Mouse (Mus musculus) stomach, postnatal 0 days (tissue): ENCODE data around the gene Gstt1. TPM values are rescaled to one million over a fixed set of nuclear protein-coding genes. Genes with fewer than 3 reads are reported as not detected.
A peak's percentile ranks its signal among the peaks of the same experiment; 100 is the strongest.

Source experiments
- ATAC-seq: fragments of 200-750 bp; cut with Nextera tagmentation; 2 replicates; pipeline ENCODE4 v1.8.0; 2017; ENCODE audit not compliant: low FRiP score, low TSS enrichment
- DNase-seq: peaks from one replicate; pipeline ENCODE4 v3.0.0-alpha.2; 2016; ENCODE audit warnings: low spot score
- H3K27ac ChIP-seq: fragments of 300-500 bp; sonication (generic); replicated peaks from 2 replicates; pipeline ENCODE4 v1.5.1; 2014; ENCODE audit warnings: mild to moderate bottlenecking, control low read depth
- H3K27me3 ChIP-seq: fragments of 300-500 bp; sonication (generic); 2 replicates; pipeline ENCODE4 v1.6.1; 2014; ENCODE audit warnings: low read length; ENCODE audit not compliant: control insufficient read depth, insufficient read depth
- H3K36me3 ChIP-seq: fragments of 300-500 bp; sonication (generic); 2 replicates; pipeline ENCODE4 v1.6.1; 2014; ENCODE audit warnings: low read length, mixed read lengths; ENCODE audit not compliant: control insufficient read depth, insufficient read depth
- H3K4me1 ChIP-seq: fragments of 300-500 bp; sonication (generic); replicated peaks from 2 replicates; pipeline ENCODE4 v1.6.1; 2014; ENCODE audit warnings: antibody characterized with exemption; ENCODE audit not compliant: control insufficient read depth, insufficient read depth
- H3K4me2 ChIP-seq: fragments of 300-500 bp; sonication (generic); replicated peaks from 2 replicates; pipeline ENCODE4 v1.6.1; 2014; ENCODE audit warnings: low read depth, mild to moderate bottlenecking, control low read depth, moderate library complexity
- H3K4me3 ChIP-seq: fragments of 300-500 bp; sonication (generic); 2 replicates; pipeline ENCODE4 v1.5.1; 2014; ENCODE audit warnings: low read depth, low read length, control low read depth
- H3K9ac ChIP-seq: fragments of 300-500 bp; sonication (generic); 2 replicates; pipeline ENCODE4 v1.6.1; 2014; ENCODE audit warnings: mild to moderate bottlenecking, low read length, control low read depth, mixed read lengths
- H3K9me3 ChIP-seq: fragments of 300-500 bp; sonication (generic); 2 replicates; pipeline ENCODE4 v1.6.1; 2016; ENCODE audit warnings: low read length; ENCODE audit not compliant: control insufficient read depth
- CTCF ChIP-seq: IDR thresholded peaks from 2 replicates; pipeline ENCODE4 v1.5.1; 2016; ENCODE audit warnings: antibody characterized with exemption, low read depth, mild to moderate bottlenecking, moderate library complexity
- EP300 ChIP-seq: optimal IDR thresholded peaks from 2 replicates; pipeline ENCODE3; 2016; ENCODE audit warnings: antibody characterized with exemption
- WGBS: fragments of 180-500 bp; shearing (Covaris S2); extraction: QIAGEN DNeasy Blood & Tissue Kit; methylation state at CpG from one replicate; pipeline ENCODE4 v1.1.7; 2014; 5-methylcytosine and 5-hydroxymethylcytosine counted together
- polyA plus RNA-seq: library from polyadenylated mRNA; unstranded; fragments of >200 nt; fragmentation: Nextera tagmentation; extraction: Ambion mirVana; gene quantifications from 2 replicates; pipeline ENCODE4 v1.2.1, GENCODE M21; 2015

The Gstt1 gene
- polyA plus RNA-seq, 1 experiment from 2014 or later: 16.1 TPM

GRCm38 (mm10) chr10:75797619-75798175 is 687 bp downstream of the Gstt1 start:
- TF ChIP-seq CTCF (no peak), EP300 (no peak)
- ATAC-seq: peak; percentile 67
- Histone ChIP-seq H3K4me3 (peak overlapping the region; percentile 56), H3K9me3 (no peaks in the 10 kb centered on the region), H3K4me1 (no peaks in the 10 kb centered on the region; the same call in 1 of the 2 replicates), H3K27ac (0 out of 2 replicates have a peak overlapping the region, but pooled peaks have one; percentile 24), H3K27me3 (no peaks in the 10 kb centered on the region), H3K4me2 (peak overlapping the region; percentile 90), H3K36me3 (no peaks in the 10 kb centered on the region), H3K9ac (peak overlapping the region; percentile 63)
- WGBS: 2% methylated on average over 11 of the region's 12 CpGs
- DNase-seq: peak; percentile 43

- no peak; the same call in 1 of the 2 replicates for ATAC-seq
- DNase-seq: no peak
- H3K27ac ChIP-seq: no peak overlapping the region
- H3K4me3 ChIP-seq: peak overlapping the region; percentile 56
- H3K27me3 ChIP-seq: no peaks in the 10 kb centered on the region
- H3K9ac ChIP-seq: peak overlapping the region; percentile 63
- no peaks in the 10 kb centered on the region for H3K36me3 ChIP-seq
- 47% methylated on average over 11 of the region's 11 CpGs for WGBS
- peak overlapping the region; percentile 90 for H3K4me2 ChIP-seq
- TF ChIP-seq EP300: no peak
- no peak for TF ChIP-seq CTCF
- no peaks in the 10 kb centered on the region for H3K9me3 ChIP-seq
- no peaks in the 10 kb centered on the region; the same call in 1 of the 2 replicates for H3K4me1 ChIP-seq
These were observed 1.5 kb downstream of the Gstt1 start for GRCm38 (mm10) chr10:75796731-75797516.

- Histone ChIP-seq H3K9me3 (no peaks in the 10 kb centered on the region), H3K4me1 (no peaks in the 10 kb centered on the region; the same call in 1 of the 2 replicates), H3K27me3 (no peaks in the 10 kb centered on the region), H3K4me2 (no peak overlapping the region), H3K4me3 (no peak overlapping the region), H3K27ac (no peak overlapping the region), H3K36me3 (no peaks in the 10 kb centered on the region), H3K9ac (no peak overlapping the region)
- peak; percentile 27 for DNase-seq
- ATAC-seq: peak; percentile 41
- TF ChIP-seq CTCF (no peak), EP300 (no peak)
- 31% methylated on average over 3 of the region's 3 CpGs for WGBS
These were observed 3.5 kb downstream of the Gstt1 start for GRCm38 (mm10) chr10:75794880-75795279.

GRCm38 (mm10) chr10:75790773-75791172 is 7.6 kb downstream of the Gstt1 start:
- Histone ChIP-seq H3K9me3 (no peaks in the 10 kb centered on the region), H3K9ac (no peak overlapping the region), H3K27me3 (no peaks in the 10 kb centered on the region), H3K4me2 (no peak overlapping the region), H3K4me3 (no peak overlapping the region), H3K36me3 (no peaks in the 10 kb centered on the region), H3K4me1 (no peaks in the 10 kb centered on the region; the same call in 1 of the 2 replicates), H3K27ac (no peak overlapping the region)
- DNase-seq (no peak), ATAC-seq (no peak)
- WGBS: 12% methylated on average over 7 of the region's 7 CpGs
- no peak for TF ChIP-seq EP300
- TF ChIP-seq CTCF: peak; percentile 22; the same call in 1 of the 2 replicates

- Histone ChIP-seq H3K4me1 (no peaks in the 10 kb centered on the region; the same call in 1 of the 2 replicates), H3K9me3 (no peaks in the 10 kb centered on the region), H3K27ac (no peak overlapping the region), H3K4me2 (no peak overlapping the region), H3K36me3 (no peaks in the 10 kb centered on the region), H3K27me3 (no peaks in the 10 kb centered on the region), H3K9ac (no peak overlapping the region), H3K4me3 (no peak overlapping the region)
- peak; percentile 94 for ATAC-seq
- WGBS: 62% methylated on average over 5 of the region's 5 CpGs
- TF ChIP-seq EP300 (no peak), CTCF (no peak)
- peak; percentile 64 for DNase-seq
These were observed 8.5 kb downstream of the Gstt1 start for GRCm38 (mm10) chr10:75789841-75790240.
